Mouse (Mus musculus): ENCODE data around the gene Tacc2.

DNA sequence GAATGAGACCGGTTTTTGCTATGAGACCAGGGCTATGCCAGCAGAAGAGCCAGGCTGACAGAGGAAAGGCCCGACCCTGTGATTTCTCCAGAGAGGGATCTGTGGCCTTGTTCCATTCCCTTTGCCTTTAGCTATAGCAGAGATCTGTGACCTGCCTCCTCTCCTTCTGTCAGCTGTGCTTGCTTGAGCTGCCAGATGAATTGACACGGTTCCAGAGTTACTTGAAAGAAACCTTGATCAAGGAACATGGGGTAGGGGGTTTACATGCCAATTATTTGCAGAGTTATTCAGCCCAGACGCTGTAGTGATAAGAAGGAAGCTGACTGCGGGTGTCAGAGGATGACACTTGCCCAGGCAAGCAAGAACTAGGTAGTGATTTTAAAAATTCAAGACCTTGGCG lies 20.3 kb downstream of the Tacc2 start:
- TF ChIP-seq CTCF (IDR thresholded peaks at IDR 0.05; ENCODE audit: low read depth, low read length) (no peak), POLR2A (IDR thresholded peaks at IDR 0.05; ENCODE audit: insufficient read depth, low read length) (no peak), EP300 (IDR thresholded peaks at IDR 0.05; ENCODE audit: insufficient read depth, low read depth, low read length) (no peak)

Data from ES-Bruce4 (cell line).